Mouse (Mus musculus) left cerebral cortex, postnatal 14 days (tissue): ENCODE measurements at regions not wholly inside any gene's neighbourhood (a gene's known extent, or its start where the extent isn't known, plus 50 kb on each side); places are given as distances from the start of the nearest gene placed in this dataset.

ENCODE experiments used
- DNase-seq, 2 experiments: peaks; one replicate each; pipeline ENCODE4 v3.0.0; 2021 to 2022; ENCODE audit warnings: low spot score in 2 of 2, mixed read lengths in 1 of 2
- intact Hi-C: fragments of 180-260 bp; cut with DNase I; formaldehyde crosslinking; loops from one replicate; pipeline ENCODE4 v1.15.1; 2025

- peak; percentile 34 to 35 for DNase-seq
- intact Hi-C loops, result no loop called here
Measured at GRCm38 (mm10) chr6:10970587-10971138, 936.6 kb downstream of the Ndufa4 start.

GRCm38 (mm10) chr6:10969841-10970536 lies 937.3 kb downstream of the Ndufa4 start:
- peak; percentile 35 to 47 for DNase-seq
- intact Hi-C loops, result no loop called here

GRCm38 (mm10) chr6:10943545-10943944 lies 963.8 kb downstream of the Ndufa4 start:
- DNase-seq, result no peak
- intact Hi-C loops, result no loop called here

- no peak for DNase-seq
- intact Hi-C loops, result no loop called here
Measured at GRCm38 (mm10) chr6:10941470-10941869, 965.8 kb downstream of the Ndufa4 start.
